Mouse (Mus musculus): ENCODE data around the gene Lrrc19. TPM values are rescaled to one million over a fixed set of nuclear protein-coding genes. Genes with fewer than 3 reads are reported as not detected.
A peak's percentile ranks its signal among the peaks of the same experiment; 100 is the strongest.

Lrrc19 gene
- total and polyA plus RNA-seq, 3 experiments: not detected

- no peak for DNase-seq
- intact Hi-C loops (cut with DNase I): no loop called here
- H3K4me1 ChIP-seq (ENCODE audit: control insufficient read depth, insufficient read depth, low read length): no peaks in the 10 kb centered on the region
- H3K9ac ChIP-seq (ENCODE audit: low read depth, low read length): no peak overlapping the region
- TF ChIP-seq EP300 (IDR thresholded peaks at IDR 0.05; ENCODE audit: insufficient read depth, low read depth, low read length) (no peak), CTCF (IDR thresholded peaks at IDR 0.05) (no peak), POLR2A (IDR thresholded peaks at IDR 0.05; ENCODE audit: insufficient read depth, low read depth, low read length) (no peak)
- H3K36me3 ChIP-seq (ENCODE audit: control insufficient read depth, insufficient read depth, low read length): peaks cover under 1% of the 10 kb centered on the region; the same call in 1 of the 2 replicates
- H3K79me2 ChIP-seq (replicated peaks; ENCODE audit: control insufficient read depth, insufficient read depth, low read length): no peaks in the 10 kb centered on the region
- H3K27me3 ChIP-seq (ENCODE audit: control insufficient read depth, insufficient read depth, low read length): no peaks in the 10 kb centered on the region
- no peak overlapping the region for H3K27ac ChIP-seq
- no peak overlapping the region for H3K4me3 ChIP-seq
- whole genome bisulfite sequencing: 82% methylated on average over 2 of the region's 2 CpGs
These were observed 29.9 kb downstream of the Lrrc19 start for GRCm38 (mm10) chr4:94620077-94620476.

DNA sequence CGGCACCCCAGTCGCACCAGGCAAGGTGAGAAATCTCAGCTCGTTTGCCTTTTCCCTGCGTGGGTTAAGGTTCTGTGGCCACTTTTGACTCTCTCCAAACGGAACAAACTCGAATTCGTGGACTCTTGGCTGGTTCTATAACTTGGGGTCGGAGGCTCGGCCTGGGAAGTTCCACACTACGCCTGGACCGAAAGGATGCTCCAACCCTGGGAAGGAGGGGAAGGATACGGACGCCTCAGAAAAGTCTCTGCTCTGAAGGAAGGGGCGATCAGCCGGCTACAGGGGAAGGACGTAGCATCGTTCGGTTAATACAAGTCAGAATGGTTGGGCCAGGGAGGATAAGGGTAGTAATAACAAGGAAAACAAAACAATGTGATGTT is 35.3 kb downstream of the Lrrc19 start:
- Histone ChIP-seq H3K27me3 (ENCODE audit: control insufficient read depth, insufficient read depth, low read length) (no peaks in the 10 kb centered on the region), H3K27ac (peak overlapping the region; percentile 46), H3K36me3 (ENCODE audit: control insufficient read depth, insufficient read depth, low read length) (peaks cover 2% of the 10 kb centered on the region; the same call in 1 of the 2 replicates), H3K4me1 (ENCODE audit: control insufficient read depth, insufficient read depth, low read length) (no peaks in the 10 kb centered on the region; the same call in 1 of the 2 replicates), H3K79me2 (replicated peaks; ENCODE audit: control insufficient read depth, insufficient read depth, low read length) (no peaks in the 10 kb centered on the region), H3K9ac (ENCODE audit: low read depth, low read length) (peak overlapping the region; percentile 71), H3K4me3 (peak overlapping the region; percentile 69)
- under 1% methylated on average over 18 of the region's 18 CpGs for WGBS
- TF ChIP-seq EP300 (IDR thresholded peaks at IDR 0.05; ENCODE audit: insufficient read depth, low read depth, low read length) (0 out of 2 replicates have a peak, but pooled peaks have one; percentile 3), CTCF (IDR thresholded peaks at IDR 0.05) (no peak), POLR2A (IDR thresholded peaks at IDR 0.05; ENCODE audit: insufficient read depth, low read depth, low read length) (no peak)
- intact Hi-C loops (cut with DNase I): no loop called here
- no peak for DNase-seq

DNA sequence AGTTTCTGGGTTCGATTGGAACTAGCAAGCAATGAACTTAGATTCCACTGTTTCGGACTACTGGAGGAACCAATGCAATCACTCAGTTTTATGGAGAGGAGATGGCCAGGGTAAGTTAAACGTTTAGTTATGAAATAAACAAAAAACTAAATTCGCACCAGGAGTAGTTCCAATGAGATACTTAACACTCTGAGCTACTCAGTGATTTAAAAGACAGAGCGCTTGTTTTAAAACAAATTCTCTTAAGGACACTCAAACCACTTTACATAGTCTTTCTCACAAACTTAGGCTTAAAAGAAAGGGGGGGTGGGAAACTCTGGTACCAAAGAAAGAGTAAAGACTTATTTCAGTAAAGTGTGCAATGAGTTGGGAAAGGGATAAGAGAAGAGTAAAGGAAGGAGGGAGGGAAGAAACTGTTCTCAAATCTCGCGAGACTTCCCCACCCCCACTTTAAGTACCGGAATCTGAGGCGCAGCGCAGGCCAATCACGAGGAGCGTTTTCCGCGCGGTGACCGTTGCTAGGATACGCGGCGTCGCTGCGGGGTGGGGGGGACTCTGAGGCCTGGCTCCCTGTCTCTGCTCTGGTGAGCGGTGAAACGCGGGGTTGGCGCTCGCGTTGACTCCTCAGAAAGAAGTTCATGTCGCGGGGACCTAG is 35.8 kb downstream of the Lrrc19 start, which contains the start of gene Ift74:
Gene Ift74 (plus strand): TSS at position 520 of the 655 bp plus-strand sequence.
- H3K36me3 ChIP-seq (ENCODE audit: control insufficient read depth, insufficient read depth, low read length): peaks cover 2% of the 10 kb centered on the region; the same call in 1 of the 2 replicates
- no peaks in the 10 kb centered on the region; the same call in 1 of the 2 replicates for H3K4me1 ChIP-seq (ENCODE audit: control insufficient read depth, insufficient read depth, low read length)
- H3K27ac ChIP-seq: peak within 1 kb of the TSS; percentile 46
- 3% methylated on average over 29 of the region's 29 CpGs for WGBS
- H3K27me3 ChIP-seq (ENCODE audit: control insufficient read depth, insufficient read depth, low read length): no peaks in the 10 kb centered on the region
- peak; percentile 89 to 92 for DNase-seq
- TF ChIP-seq POLR2A (IDR thresholded peaks at IDR 0.05; ENCODE audit: insufficient read depth, low read depth, low read length) (0 out of 2 replicates have a peak, but pooled peaks have one; percentile 35), CTCF (IDR thresholded peaks at IDR 0.05) (no peak), EP300 (IDR thresholded peaks at IDR 0.05; ENCODE audit: insufficient read depth, low read depth, low read length) (0 out of 2 replicates have a peak, but pooled peaks have one; percentile 17)
- H3K4me3 ChIP-seq: peak within 1 kb of the TSS; percentile 69
- H3K79me2 ChIP-seq (replicated peaks; ENCODE audit: control insufficient read depth, insufficient read depth, low read length): no peaks in the 10 kb centered on the region
- peak within 1 kb of the TSS; percentile 71 for H3K9ac ChIP-seq (ENCODE audit: low read depth, low read length)
- intact Hi-C loops (cut with DNase I): no loop called here

DNA sequence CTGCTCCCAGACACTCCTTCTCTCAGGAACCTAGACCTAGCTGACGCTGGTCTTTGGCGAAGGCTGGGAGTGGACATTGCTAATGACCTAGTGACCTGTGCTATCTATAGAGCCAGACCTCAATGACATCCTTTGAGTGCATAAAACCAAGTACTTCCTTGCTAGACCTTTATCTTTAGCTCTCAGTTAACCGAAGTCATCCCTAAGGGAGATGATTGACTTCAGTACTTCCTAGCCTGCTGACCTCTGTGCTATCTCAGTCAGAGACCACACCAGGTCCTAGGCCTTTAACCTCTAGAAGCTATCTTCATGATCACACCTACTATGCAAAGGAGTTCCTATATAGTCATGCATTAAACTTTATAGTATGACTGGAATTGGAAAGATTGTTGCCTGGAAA is 39.6 kb downstream of the Lrrc19 start:
- peaks cover 2% of the 10 kb centered on the region; the same call in 1 of the 2 replicates for H3K36me3 ChIP-seq (ENCODE audit: control insufficient read depth, insufficient read depth, low read length)
- 33% methylated on average over 3 of the region's 3 CpGs for WGBS
- TF ChIP-seq CTCF (IDR thresholded peaks at IDR 0.05) (no peak), POLR2A (IDR thresholded peaks at IDR 0.05; ENCODE audit: insufficient read depth, low read depth, low read length) (no peak), EP300 (IDR thresholded peaks at IDR 0.05; ENCODE audit: insufficient read depth, low read depth, low read length) (no peak)
- no peaks in the 10 kb centered on the region for H3K79me2 ChIP-seq (replicated peaks; ENCODE audit: control insufficient read depth, insufficient read depth, low read length)
- DNase-seq: no peak
- intact Hi-C loops (cut with DNase I): no loop called here
- no peaks in the 10 kb centered on the region for H3K27me3 ChIP-seq (ENCODE audit: control insufficient read depth, insufficient read depth, low read length)
- H3K4me3 ChIP-seq: no peak overlapping the region
- H3K27ac ChIP-seq: no peak overlapping the region
- no peaks in the 10 kb centered on the region; the same call in 1 of the 2 replicates for H3K4me1 ChIP-seq (ENCODE audit: control insufficient read depth, insufficient read depth, low read length)
- H3K9ac ChIP-seq (ENCODE audit: low read depth, low read length): no peak overlapping the region

GRCm38 (mm10) chr4:94605591-94605990 is 44.4 kb downstream of the Lrrc19 start:
- Histone ChIP-seq H3K79me2 (replicated peaks; ENCODE audit: control insufficient read depth, insufficient read depth, low read length) (peaks cover 4% of the 10 kb centered on the region; the same call in 1 of the 2 replicates), H3K9ac (ENCODE audit: low read depth, low read length) (no peak overlapping the region), H3K4me1 (ENCODE audit: control insufficient read depth, insufficient read depth, low read length) (peaks cover 3% of the 10 kb centered on the region; the same call in 1 of the 2 replicates), H3K27ac (no peak overlapping the region), H3K36me3 (ENCODE audit: control insufficient read depth, insufficient read depth, low read length) (no peaks in the 10 kb centered on the region; the same call in 1 of the 2 replicates), H3K4me3 (no peak overlapping the region), H3K27me3 (ENCODE audit: control insufficient read depth, insufficient read depth, low read length) (no peaks in the 10 kb centered on the region)
- no peak for DNase-seq
- WGBS: 81% methylated on average over 2 of the region's 2 CpGs
- TF ChIP-seq EP300 (IDR thresholded peaks at IDR 0.05; ENCODE audit: insufficient read depth, low read depth, low read length): no peak
- no peak for TF ChIP-seq POLR2A (IDR thresholded peaks at IDR 0.05; ENCODE audit: insufficient read depth, low read depth, low read length)
- TF ChIP-seq CTCF (IDR thresholded peaks at IDR 0.05): no peak
- intact Hi-C loops (cut with DNase I): no loop called here
